Mouse (Mus musculus): ENCODE measurements around the gene Znrf1.
"Not testable (repeated sequence)": the region's sequence is repeated elsewhere in the genome, so short reads cannot be mapped to it uniquely, and the experiment has no call there.

Gene Znrf1

DNA sequence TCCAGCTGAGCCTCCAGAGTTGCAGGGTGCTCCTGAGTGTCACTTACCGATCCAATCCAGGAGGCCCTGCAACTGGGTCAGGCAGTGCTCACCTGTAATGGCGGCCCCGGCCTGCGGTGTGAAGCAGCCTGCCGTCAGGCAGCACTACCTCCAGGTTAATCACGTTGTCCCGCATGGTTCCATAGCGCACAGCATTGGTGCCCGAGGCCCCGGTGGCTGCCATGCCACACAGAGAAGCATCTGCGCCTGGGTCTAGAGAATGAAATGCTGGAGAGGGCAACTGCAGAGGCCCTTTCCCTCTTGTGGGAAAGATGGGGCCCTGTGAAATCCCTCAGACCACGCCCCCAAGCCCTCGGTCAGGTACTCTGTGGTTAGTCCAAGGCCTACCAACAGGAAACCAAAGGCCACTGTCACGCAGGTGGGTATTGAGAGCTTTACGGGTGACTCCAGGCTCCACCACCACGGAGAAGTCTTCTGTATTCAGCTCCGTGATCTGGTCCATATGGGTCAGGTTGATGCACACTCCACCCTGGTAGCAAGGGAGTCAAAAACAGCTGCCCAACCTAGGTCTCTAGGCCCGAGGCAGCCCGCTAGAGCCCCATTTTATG lies 93.1 kb downstream of the Znrf1 start:
- ATAC-seq (ENCODE audit: low TSS enrichment) = no peak

DNA sequence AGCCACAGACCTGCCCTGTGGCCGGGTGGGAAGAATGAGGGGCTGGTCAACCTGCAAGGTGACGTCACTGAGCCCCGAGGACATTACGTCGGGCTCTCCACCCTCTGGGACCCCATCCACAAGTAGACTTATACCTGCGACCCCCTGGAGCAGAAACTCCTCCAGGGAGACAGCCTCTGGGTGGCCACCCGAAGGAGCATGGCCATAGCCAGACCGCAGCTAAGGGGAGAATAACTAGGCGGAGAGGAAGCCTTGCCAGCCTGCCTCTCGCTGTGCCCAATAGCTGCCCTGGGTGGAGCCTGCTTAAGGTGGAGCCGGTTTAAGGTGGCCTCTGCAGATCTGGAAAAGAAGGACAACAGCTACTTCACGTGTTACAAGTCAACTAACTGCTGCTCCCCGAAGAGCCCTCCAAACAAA lies 94.2 kb downstream of the Znrf1 start, which contains the start of gene Ldhd:
Ldhd (minus strand) TSS at position 270 of the 417 bp plus-strand sequence.
- ATAC-seq (ENCODE audit: low TSS enrichment) = peak; percentile 60

DNA sequence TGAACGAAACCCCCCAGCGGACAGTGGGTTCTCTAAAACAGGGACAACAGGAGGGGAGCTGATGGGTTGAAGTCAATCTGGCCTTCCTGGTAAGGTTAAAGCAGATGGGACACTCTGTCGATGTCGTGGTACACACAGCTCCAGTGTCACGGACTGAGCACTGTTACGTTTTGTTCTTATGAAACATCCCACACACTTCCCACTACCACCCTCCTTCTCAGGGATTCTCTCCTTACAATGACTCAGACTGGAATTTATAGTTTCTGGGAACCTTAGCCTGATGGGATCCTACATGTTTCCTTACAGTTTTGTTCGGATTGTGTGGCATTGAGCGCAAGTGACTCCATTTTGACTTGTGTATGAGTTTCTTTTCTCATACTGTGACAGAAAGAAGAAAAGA lies 95.7 kb downstream of the Znrf1 start:
- peak; percentile 64 for ATAC-seq (ENCODE audit: low TSS enrichment)

DNA sequence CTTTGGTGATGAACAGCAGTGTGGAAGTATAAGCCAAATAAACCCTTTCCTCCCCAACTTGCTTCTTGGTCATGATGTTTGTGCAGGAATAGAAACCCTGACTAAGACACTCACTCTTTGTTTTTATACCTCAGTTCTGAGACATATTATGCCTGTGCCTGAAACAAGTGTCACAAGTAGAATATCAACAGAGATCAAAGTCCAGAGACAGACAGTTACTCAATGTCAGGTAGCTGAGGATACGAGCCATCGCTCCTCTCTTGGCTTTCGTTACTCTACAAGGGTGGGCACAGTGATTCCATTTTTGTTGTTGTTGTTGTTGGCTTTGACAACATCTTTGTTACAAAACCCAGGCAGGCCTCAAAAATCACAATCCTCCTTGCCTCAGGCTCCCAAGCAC lies 97.1 kb downstream of the Znrf1 start:
- ATAC-seq (ENCODE audit: low TSS enrichment) = no peak

- ATAC-seq (ENCODE audit: low TSS enrichment) = no peak
These were observed 102.2 kb downstream of the Znrf1 start for GRCm38 (mm10) chr8:111638086-111638485.

- ATAC-seq (ENCODE audit: low TSS enrichment) = peak; percentile 32
These were observed 105.2 kb downstream of the Znrf1 start for GRCm38 (mm10) chr8:111641064-111641463.

- ATAC-seq (ENCODE audit: low TSS enrichment) = no peak
These were observed 106.6 kb downstream of the Znrf1 start for GRCm38 (mm10) chr8:111642496-111642895.

GRCm38 (mm10) chr8:111642939-111643263 lies 107.0 kb downstream of the Znrf1 start:
- peak; percentile 32 for ATAC-seq (ENCODE audit: low TSS enrichment)

GRCm38 (mm10) chr8:111643264-111644141 lies 107.6 kb downstream of the Znrf1 start, which contains the start of gene Zfp1:
Zfp1 (plus strand) TSS chr8:111643401.
- peak; percentile 91 for ATAC-seq (ENCODE audit: low TSS enrichment)

- ATAC-seq (ENCODE audit: low TSS enrichment) = not testable (repeated sequence)
These were observed 108.6 kb downstream of the Znrf1 start for GRCm38 (mm10) chr8:111644286-111645051.

DNA sequence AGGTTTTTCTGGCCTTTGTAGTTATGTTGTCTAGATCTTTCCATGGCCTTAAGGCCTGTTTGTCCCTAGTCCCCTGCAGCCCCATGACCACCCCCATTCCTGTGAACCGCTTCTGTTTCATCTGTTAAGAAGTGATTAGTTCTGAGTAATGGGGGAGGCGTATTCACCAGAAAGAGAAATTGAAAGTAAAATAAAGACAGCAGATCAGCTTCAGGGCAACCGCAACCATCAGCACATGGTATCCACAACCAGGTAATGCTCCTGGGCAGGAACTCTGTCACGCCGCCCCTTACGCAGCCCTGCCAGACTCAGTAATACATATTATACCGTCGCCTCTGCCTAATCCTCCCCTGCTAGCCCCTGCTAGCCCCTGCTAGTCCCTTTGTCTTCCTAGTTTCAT lies 109.8 kb downstream of the Znrf1 start:
- ATAC-seq (ENCODE audit: low TSS enrichment) = no peak

DNA sequence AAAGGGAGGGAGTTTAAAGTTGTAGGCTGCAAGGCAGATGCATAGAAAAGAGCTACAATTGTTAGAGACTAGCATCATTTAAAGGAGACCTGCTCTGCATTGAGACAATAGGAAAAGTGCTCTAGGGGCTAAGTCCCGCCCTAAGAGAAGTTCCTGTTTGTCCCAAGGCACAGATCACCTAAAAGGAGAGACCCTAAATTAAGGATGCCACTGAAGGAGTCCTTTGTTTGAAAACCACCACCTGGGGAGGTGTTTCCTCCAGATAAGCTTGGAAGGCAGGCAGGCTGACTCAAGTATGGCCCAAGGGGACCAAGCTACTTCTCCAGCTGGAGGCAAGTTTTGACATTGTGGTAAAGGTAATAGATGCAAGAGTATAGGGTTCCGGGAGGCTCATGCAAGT lies 112.9 kb downstream of the Znrf1 start:
- no peak for ATAC-seq (ENCODE audit: low TSS enrichment)

GRCm38 (mm10) chr8:111650651-111651050 lies 114.8 kb downstream of the Znrf1 start:
- no peak for ATAC-seq (ENCODE audit: low TSS enrichment)

DNA sequence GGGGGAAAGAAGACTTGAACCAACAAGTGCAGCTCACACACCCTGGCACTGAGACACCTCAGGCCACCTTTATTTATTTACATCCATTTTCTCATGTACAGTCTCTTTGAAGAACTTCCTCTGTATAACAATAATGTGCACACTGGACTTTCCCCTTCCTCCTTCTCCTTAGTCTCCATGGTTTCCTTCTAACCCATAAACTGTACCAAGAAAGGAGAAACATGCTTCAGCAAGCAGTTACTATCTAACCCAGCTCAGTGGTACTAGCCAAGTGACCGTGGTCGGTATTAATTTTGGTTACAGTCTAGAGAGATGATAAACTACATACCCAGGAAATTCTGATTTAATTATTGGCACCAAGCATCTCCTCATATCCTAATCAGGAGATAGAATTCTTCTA lies 117.6 kb downstream of the Znrf1 start:
- no peak for ATAC-seq (ENCODE audit: low TSS enrichment)

DNA sequence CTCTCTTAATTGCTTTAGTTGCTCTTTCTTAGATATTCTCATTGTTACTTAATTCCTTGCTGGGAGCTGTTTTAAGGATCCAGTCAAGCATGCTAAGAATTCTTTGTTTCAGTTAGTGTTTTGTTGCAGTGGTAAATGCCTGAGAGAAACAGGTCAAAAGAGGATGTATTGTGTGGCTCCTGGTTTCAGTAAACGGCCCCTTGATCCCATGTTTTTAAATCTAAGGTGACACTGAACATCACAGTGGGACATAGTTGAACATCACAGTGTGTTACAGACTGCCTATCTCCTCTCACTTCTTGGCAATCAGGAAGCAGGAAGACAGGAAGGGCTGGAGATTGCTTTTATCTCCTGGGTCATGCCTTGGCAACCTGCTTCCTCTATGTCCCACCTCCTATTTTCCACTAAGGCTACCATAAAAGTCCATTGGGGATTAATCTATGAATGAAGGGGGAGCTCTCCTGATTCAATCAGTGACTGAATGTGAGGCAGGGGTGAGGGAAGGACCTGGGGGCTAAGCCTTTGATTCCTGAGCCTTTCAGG lies 121.5 kb downstream of the Znrf1 start:
- no peak for ATAC-seq (ENCODE audit: low TSS enrichment)

GRCm38 (mm10) chr8:111658819-111659423 lies 123.0 kb downstream of the Znrf1 start:
- ATAC-seq (ENCODE audit: low TSS enrichment) = peak; percentile 81

- ATAC-seq (ENCODE audit: low TSS enrichment) = peak; percentile 73
These were observed 126.6 kb downstream of the Znrf1 start for GRCm38 (mm10) chr8:111662473-111662872.

DNA sequence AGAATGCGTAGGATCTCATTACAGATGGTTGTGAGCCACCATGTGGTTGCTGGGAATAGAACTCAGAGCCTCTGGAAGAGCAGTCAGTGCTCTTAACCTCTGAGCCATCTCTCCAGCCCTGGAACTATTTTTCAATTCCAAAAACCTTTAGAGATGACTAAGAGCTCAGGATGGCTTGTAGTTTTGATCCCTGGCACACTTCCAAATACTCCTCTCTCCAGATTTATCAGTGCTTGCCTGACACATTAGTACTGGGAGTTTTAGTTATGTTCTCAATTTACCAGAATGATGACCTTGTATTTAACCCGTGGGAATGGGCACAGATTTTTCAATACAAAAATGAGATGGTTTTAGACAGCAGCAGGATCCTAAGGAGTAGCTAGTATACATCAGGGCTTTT lies 130.9 kb downstream of the Znrf1 start:
- no peak for ATAC-seq (ENCODE audit: low TSS enrichment)

Data from frontal cortex, adult (tissue).